Mouse (Mus musculus) lung, postnatal 14 days (tissue): ENCODE data around the gene Med16.
A peak's percentile ranks its signal among the peaks of the same experiment; 100 is the strongest.

Experiments
- DNase-seq: peaks from one replicate; pipeline ENCODE4 v3.0.0; 2021

The Med16 gene

DNA sequence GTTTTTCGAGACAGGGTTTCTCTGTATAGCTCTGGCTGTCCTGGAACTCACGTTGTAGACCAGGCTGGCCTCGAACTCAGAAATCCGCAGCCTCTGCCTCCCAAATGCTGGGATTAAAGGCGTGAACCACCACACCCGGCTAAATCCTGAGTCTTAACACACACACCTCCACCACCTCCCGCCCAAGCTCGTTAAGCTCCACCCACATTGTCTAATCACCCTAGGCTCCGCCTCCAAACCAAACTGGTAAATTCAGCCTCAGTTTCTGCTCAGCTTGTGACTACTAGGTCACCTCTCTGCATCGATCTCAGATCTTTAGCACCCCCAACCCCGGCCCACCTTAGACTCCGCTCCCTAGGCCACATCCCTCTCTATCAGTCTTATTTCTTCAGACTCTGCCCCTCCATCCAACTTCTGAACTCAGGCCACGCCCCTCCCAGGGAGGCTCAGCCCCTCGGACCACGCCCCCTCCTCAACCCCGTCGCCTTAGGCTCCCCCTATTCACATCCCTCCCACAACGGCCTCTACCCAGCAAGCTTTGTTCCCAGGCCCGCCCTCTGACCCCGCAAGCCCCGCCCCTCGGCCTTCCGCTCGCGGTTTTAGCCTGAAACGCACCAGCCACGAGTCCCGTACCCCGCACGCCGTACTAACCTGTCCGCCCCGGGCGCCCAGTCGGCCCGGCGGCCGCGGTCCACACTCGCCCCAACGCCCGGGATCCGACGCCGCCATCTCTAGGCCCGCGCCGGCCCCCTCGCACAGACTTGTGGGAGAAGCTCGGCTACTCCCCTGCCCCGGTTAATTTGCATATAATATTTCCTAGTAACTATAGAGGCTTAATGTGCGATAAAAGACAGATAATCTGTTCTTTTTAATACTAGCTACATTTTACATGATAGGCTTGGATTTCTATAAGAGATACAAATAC is at the start of gene Med16:
Gene Med16 (minus strand): TSS at position 757 of the 925 bp plus-strand sequence.
- DNase-seq, result peak; percentile 97

DNA sequence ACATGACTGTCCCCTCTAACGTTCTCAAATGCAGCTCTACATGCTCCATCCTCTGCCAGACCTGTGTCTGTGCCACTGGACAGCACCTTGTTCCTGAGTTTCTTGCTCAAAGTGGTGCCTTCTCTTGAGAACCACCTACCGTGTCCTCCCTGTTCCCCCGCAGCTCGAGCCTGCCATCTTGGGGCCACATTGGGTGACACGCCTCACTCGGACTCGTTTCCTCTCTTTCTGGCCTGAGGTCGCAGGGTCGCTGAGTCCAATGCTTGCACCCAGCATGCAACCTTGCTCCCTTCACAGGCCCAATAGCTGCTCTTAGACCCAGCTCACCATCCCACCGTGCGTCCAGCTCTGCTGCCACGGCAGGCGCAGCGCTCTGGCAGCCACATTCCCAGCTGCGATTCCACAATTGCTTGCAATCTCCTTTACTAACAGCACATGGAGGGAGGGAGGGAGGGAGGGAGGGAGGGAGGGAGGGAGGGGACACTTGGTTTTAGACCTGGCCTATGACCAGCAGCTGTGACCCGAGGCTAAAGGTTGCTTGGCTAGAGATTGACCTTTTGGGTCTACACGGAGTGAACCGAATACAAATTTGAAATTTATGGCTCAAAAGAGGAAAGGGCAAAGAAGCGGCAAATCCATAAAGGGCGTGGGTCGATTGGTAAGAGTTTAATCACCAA is 49.6 kb upstream of the Med16 start:
- peak; percentile 89 for DNase-seq

DNA sequence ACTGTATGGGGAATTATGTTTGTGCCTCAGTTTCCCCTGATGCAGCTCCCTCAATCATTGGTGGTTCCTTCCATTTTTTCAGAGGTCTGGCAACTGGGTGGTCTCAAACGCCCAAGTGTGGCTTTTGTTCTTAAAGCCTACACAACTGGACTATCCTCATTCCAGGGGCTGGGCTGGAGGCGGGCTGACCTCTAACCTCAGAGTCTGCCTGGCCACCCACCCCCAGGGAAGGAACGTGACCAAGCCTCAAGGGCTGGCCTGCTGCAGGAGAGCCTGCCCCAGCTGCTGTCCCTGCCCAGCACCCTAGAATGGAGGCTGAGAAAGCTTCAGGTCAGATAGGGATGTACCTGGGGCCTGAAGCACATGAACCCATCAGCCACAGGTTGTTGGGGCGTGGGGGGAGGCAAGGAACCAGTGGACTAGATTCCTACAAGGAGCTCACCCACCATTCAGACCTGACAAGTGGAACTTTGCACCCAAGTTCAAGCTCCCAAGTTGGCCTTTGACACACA is 48.0 kb upstream of the Med16 start:
- DNase-seq, result no peak

DNA sequence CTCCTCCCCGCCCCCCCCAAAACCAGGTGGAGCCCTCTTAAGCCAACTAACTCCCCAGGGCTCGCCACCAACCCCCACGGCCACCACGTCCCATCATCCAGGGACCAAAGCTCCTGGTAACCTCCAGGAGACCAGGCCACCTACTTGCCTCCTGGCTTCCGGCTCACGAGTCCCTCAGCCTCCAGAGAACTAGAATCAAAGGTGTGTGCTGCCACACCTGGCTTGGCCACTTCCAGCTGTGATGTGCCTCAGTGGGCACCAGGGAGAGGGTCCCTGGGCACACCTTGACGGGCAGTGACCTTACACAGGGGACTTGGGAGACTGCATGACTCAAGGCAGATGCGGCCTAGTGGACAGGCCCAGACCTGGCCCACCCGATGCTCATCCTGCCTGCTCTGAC is 47.0 kb upstream of the Med16 start:
- no peak for DNase-seq

DNA sequence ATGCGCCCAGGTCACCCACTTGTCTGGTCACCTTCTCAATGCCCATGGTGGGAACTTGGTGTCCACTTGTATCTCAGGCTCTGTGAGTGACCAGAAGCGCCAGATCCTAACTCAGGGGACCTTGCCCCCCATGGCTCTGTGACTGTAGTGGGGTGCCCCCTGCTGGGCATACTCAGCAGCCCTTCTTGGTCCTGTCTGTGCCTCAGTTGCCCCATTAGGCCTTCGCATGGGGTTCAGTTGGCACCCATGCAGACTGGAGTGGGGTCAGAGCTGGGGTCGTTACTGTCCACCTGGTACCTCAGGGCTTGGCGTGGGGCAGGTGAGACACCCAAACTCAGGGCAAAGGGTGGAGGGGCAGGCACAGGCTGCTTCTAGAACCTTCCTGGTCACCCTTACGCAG is 45.2 kb upstream of the Med16 start:
- peak; percentile 63 for DNase-seq

DNA sequence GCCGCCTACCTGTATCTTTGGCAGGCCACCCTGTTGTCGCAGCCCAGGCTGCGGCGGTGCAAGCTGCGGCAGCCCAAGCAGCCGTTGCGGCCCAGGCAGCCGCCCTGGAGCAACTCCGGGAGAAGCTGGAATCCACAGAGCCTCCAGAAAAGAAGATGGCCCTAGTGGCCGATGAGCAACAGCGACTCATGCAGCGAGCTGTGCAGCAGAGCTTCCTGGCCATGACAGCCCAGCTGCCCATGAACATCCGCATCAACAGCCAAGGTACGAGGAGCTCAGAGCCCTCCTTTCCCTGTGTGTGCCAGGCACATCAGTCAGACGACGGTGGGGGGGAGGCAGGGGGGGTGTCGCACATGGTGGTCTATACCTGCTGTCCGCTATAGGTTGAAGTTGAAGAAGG is 41.9 kb upstream of the Med16 start:
- no peak for DNase-seq

DNA sequence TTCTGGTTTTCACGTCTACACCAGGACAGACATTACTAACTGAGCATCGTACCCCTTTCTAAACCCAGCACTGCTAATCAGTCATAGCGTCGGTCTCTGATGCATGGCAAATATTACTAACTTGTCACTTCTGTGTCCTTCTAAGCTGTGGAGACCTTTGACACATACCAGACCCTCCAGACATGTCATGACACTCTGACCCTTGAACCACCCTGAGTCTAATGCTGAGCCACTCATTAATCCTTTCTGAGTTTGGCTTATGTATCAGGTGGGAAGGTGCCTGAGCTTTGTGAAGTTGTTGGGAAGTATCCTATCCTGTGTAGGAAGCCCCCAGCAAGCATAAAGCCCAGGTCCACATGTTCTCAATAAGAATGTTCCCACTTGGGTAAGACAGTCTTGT is 41.1 kb upstream of the Med16 start:
- DNase-seq, result no peak

DNA sequence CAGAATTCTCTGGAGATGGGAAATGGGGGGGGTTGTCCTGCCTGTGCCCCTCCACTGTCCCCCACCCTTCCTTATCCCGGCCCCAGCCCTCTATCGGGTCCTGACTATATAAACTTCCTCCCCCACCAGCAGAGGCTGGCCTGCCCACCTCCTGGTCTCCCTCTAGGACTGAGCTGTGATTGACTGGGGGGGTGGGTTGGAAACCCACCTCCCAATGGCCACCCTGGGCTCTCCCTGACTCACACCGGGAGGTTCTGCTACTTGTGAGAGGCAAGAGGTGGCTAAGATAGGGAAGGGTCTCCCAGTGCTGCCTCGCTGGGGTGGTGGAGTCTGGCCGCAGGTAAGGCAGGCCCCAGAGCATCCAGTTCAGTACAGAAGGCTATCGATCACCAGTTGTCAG is 38.8 kb upstream of the Med16 start:
- DNase-seq, result no peak

DNA sequence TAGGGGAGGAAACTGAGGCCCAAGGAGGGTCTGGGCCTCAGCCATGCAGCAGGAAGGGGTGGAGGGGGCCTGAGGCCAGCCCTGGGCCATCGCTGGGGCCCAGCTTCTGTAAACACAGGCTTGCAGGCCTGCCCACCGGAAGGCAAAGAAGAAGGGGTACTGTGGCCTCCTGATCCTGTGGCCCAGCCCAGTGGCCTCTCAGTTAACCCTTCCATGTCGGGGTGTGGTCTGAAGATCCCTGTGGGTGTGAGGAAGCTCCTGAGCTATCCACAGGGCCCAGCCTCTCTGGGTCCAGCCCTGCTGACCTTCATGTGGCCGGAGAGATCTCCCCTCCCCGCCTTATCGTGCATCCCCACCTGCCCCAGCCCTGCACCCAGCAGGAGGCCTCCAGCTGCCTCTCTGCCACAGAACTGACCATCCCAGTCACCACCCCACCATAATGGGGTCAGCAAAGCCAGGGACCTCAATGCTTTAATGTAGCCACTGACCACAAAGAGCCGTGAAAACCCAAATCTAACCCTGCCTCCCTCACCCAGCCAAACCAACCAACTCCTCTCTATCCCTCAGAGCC is 38.1 kb upstream of the Med16 start:
- no peak for DNase-seq

DNA sequence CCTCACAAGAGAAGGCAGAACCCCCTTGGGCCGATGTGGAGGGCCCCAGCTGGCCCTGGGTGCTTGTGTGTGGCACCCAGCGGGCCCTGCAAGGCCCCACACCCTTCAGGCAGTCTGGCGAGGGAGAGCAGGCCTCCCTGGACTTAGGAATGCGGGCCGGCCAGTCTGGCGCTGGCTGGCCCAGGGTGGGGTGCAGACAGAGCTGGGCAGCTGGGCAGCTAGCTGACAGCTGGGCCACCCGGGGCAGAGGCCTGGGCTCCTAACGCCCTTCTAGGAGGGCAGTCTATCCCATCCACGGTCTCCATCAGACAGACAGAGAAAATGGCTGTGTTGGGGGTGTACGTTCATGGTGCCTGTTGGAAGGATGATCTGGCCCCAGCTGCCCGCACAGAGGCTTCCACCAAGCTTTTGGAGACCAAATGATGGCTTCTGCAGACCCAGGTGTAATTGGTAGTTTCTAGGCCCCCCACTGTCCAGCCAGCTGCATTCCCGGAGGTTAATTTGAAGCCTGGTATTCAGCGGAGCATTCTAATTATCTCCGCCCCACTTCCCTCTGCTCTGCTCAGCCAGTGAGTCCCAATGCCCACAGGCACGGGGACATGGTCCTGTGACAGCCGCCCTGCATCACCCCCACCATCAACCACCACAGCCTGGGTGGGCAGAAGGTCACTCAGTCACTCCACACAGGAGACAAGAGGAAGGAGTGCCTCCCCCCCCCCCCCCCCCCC is 36.9 kb upstream of the Med16 start:
- DNase-seq, result no peak

DNA sequence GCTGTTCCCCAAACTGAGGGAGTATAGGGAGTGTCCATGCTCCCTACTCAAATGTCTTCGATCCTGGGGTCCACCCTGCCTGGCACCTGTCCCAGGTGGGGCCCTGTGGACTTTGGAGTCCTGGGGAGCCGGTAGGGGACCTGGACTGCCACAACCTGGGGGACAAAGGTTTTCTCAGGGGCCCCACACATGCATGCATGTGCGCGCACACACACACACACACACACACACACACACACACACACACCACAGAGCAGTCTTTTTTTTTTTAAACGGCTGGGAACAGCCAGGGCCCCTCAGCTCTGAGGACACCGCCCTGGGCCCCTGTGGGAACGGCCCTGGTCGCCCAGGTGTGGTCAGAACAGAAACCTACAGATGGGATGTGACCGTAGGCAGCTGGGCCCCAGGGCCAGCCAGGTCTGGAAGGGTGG is 34.8 kb upstream of the Med16 start:
- no peak for DNase-seq

DNA sequence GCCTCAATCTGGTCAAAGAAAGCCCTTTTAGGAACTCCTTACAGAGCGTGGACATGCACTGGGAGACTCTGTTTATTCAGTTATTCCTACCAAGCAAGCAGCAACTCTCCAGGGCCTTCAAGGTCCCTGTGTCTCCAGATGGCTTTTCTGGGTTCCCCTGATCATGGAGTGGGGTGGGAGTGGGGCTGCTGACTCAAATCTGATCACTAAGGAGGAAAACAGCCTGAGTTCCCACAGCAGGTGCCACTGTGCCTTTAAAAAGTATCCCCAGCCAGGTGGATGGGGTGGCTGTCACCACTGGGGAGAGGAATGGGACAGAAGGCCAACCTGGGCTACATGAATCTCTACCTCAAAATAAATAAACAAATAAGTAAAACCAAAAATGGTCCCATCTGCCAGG is 34.3 kb upstream of the Med16 start:
- no peak for DNase-seq

DNA sequence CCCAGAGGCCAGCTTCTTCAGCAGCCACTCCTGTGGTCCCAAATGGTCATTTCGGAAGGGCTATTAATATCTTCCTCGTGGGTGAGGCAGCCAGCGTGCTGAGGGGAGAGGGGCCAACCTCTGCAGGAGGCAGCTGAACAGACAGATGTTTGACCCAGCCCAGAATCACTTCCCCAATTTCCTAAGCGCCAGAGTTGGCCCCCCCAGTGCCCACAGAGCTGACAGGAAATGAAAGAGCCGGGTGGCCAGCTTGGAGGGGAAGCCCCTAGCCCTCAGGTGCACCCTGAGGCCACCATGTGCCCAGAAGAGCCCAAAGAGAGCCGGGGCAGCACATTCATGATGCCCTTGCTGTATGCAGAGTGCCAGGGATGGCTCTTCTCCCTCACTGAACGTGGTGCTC is 32.0 kb upstream of the Med16 start:
- no peak for DNase-seq

DNA sequence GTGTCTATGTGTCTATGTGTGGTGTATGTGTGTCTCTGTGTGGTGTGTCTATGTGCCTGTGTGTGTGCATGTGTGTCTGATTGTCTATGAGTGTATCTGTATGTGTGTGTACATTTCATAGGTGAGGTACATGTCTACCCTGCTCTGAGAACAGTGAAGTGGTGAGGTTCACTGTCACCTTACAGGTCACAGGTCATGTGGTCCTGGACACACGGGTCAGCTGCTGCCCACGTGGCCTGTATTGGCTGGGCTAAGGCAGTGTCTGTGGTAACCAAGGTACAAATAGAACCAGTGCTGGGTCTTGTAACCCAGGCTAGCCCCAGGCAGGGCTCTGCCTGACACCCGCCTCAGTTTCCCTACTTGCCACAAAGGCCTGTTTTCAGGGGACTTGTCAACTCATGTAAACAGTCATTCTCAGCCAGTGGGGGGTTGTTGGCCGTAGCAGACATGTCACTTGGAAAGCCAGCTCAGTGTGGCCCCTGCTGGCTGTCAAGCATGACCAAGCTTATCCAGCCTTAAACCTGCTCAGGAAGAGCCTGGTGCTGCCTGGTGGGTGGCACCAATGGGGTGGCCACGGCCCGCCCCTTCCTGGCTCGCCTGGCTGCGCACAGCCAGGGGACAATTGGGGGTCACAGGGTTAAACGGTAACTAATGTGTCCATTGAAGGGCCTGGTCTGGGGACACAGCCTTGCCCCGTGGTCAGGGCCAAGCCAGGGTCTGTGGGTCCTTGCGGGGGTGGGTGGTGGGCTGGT is 29.2 kb upstream of the Med16 start:
- no peak for DNase-seq

DNA sequence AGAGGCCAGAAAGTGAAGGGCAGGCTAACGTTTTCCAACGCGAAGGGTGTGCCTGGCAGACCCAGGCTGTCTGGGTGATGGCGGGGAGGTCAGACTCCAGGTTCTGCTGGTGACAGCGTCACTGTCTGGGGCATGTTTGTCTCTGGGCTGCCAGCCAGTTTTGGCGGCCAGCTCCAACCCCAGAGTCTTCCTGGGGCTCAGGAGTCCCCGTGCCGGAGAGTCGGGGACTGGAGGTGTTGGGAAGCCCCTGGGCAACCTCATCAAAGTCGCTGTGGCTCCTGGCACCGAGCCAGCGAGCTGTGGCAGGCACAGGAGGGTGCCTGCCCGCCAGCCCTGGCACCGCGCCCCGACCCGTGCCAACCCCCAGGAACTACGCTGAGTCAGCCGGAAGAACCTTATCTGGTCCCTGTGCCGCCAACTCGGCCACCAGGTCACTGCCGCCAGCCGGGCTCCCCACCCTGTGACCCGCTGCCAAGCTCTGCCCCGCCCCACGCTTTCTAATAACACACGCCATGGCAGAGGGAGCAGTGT is 28.3 kb upstream of the Med16 start:
- DNase-seq, result peak; percentile 85

DNA sequence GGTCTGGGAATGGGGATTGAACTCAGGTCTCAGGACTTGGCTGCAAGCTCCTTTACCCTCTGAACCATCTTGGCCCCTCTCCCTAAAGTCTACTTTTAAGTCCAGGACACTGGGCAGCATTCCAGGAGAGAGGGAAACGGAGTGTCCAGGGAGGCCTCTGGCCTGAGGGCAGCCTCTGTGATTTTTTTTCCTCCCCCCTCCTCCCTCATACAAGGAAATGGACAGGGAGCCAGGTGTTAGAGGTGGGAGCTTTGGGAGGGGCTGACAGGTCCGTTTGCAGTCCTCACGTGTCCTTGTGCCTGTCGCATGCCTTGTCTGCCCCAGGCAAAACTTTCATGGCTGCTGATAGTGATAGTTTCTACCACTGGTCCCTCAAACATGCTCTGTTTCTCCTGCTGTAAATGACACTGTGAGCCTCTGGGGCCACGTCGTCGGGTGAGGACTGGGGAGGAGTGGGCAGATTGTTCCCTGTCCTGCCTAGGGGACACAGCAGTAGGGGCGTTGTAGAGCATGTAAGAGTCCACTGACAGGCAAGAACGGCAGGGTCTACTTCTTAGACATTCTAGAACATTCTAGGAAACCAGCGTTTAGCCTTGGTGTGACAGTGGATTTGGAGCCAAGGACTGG is 27.7 kb upstream of the Med16 start:
- peak; percentile 51 for DNase-seq

DNA sequence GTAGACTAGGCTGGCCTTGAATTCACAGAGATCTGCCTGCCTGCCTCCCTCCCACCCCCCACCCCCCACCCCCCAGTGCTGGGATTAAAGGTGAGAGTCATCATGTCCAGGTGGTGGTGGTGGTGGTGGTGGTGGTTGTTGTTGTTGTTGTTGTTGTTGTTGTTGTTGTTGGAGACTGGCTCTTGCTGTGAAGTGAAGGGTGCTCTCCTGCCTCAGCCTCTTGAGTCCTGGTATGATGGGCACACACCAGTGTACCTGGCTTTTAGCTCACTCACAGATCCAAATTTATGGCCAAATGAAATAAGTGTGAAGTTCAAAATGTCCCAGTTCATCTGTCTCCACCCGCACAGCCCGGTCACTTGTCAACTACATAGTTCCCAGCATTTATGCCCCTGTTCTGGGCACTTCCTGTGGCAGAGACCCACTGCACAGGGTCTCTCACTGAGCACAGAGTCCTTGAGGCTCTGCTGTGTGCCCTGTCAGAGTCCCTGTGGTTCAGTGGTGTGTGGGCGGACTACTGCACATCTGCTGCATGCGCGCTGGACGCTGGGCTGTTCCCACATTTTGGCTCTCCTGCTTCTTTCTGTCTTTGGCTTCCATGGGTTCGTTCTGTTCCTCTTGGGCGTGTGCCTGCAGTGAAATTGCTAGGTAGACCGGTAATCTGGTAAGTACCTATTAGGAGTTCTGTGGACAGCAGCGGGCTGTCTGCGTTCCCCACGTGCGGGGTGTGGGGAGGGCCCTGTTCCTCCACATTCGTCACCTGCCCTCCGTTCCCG is 26.3 kb upstream of the Med16 start:
- DNase-seq, result no peak

DNA sequence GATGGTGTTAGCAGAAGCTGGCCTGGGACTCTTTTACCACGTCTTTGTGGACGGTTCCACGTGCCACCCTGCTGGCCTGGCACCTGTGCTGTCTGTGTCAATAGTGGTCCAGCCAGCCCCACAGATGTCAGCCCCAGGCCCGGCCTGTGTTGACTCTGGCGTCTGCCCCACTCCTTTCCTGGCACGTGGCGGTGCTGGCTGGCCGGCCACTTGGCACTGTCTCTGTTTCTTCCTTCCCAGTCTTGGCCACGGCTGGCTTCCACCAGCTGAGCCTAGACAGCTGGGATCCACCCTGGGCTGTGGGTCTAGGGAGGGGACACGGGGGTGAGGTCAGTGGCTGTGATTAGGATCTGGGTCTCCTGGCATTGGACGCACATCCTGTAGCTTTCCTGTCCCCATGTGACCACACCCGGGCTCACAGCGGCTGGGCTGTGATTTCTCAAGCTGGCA is 25.6 kb upstream of the Med16 start:
- DNase-seq, result peak; percentile 93

DNA sequence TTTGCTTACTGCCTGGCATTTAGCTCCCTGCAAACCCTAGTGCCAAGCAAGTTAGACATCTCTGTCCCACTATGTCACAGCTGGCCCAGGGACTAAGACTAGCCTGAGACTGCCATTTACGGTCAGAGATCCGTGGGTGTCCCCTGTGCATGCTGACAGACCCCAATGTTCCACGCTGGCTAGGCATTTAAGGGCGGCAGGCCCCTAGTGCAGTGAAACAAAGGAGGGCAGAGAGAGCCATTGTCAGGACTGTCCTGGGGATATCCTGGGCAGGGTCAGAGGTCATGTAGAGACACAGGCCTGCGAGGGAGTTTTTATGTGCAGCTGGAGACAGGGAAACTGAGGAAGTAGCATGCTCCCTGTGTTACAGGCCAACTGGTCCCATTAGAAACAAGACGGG is 25.1 kb upstream of the Med16 start:
- no peak for DNase-seq

DNA sequence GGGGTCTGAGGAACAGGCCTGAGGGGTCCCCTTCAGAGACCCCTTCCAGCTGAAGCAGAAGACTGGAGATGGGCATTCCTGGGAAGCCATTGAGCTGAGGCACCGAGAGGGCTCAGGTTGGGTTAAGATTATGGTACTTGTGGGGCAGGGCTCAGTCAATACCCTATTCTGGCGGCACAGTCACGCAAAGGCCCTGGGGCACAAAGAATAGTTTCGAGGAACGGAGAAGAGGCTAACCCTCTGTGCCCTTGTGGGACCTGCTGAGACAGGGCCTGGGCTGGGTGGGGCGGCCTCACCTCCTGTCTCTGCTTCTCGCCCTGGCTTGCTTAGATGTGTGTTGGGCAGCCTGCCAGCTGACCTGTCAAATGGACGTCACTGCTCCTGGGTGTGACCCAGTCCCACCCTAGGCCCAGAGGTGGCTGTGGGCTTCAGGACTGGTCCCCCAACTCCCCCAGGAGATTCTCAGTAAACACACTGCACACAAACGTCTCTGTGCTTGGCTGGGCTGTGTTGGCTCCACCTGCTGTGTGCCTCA is 24.5 kb upstream of the Med16 start:
- DNase-seq, result no peak
